Mouse (Mus musculus) heart, embryonic 14.5 days (tissue): ENCODE results near the gene D630003M21Rik. TPM values are rescaled to one million over a fixed set of nuclear protein-coding genes. Genes with fewer than 3 reads are reported as not detected.

Experiments
- ATAC-seq: fragments of 200-750 bp; cut with Nextera tagmentation; 2 replicates; pipeline ENCODE4 v1.8.0; 2017; ENCODE audit warnings: low read depth, moderate TSS enrichment; ENCODE audit not compliant: insufficient number of reproducible peaks, insufficient read depth, low FRiP score
- H3K27ac ChIP-seq, 2 experiments: fragments of 200-500 bp in 1 of 2; fragments of 300-500 bp in 1 of 2; sonication (generic) in 1 of 2; replicated peaks in 1 of 2; 2 replicates each; pipeline ENCODE4 v1.5.1; 2012 to 2014; ENCODE audit warnings: low read depth in 2 of 2, low read length in 2 of 2, control low read depth in 1 of 2, mild to moderate bottlenecking in 1 of 2, mixed read lengths in 1 of 2; ENCODE audit not compliant: control insufficient read depth in 1 of 2, insufficient read depth in 1 of 2
- H3K27me3 ChIP-seq: fragments of 300-500 bp; sonication (generic); 2 replicates; pipeline ENCODE4 v1.6.1; 2014; ENCODE audit warnings: mild to moderate bottlenecking, low read length, control low read depth; ENCODE audit not compliant: control insufficient read depth, insufficient read depth
- H3K36me3 ChIP-seq: fragments of 300-500 bp; sonication (generic); 2 replicates; pipeline ENCODE4 v1.6.1; 2014; ENCODE audit warnings: mild to moderate bottlenecking, control low read depth, low read length, mixed read lengths; ENCODE audit not compliant: control insufficient read depth, insufficient read depth
- H3K4me1 ChIP-seq, 2 experiments: fragments of 200-500 bp in 1 of 2; fragments of 300-500 bp in 1 of 2; sonication (generic) in 1 of 2; 2 replicates each; pipeline ENCODE4 v1.6.1; 2012 to 2014; ENCODE audit warnings: low read length in 2 of 2, control low read depth in 1 of 2, mixed read lengths in 1 of 2; ENCODE audit not compliant: control insufficient read depth in 2 of 2, insufficient read depth in 2 of 2
- H3K4me2 ChIP-seq: fragments of 300-500 bp; sonication (generic); 2 replicates; pipeline ENCODE4 v1.6.1; 2014; ENCODE audit warnings: mild to moderate bottlenecking, low read length
- H3K4me3 ChIP-seq, 2 experiments: fragments of 200-500 bp in 1 of 2; fragments of 300-500 bp in 1 of 2; sonication (generic) in 1 of 2; 2 replicates each; pipeline ENCODE4 v1.5.1; 2012 to 2014; ENCODE audit warnings: low read length in 2 of 2, mild to moderate bottlenecking in 2 of 2, control low read depth in 1 of 2, low read depth in 1 of 2, moderate library complexity in 1 of 2; ENCODE audit not compliant: control insufficient read depth in 1 of 2, insufficient read depth in 1 of 2
- H3K9ac ChIP-seq: fragments of 300-500 bp; sonication (generic); 2 replicates; pipeline ENCODE4 v1.6.1; 2014; ENCODE audit warnings: mild to moderate bottlenecking, low read length
- H3K9me3 ChIP-seq: fragments of 300-500 bp; sonication (generic); 2 replicates; pipeline ENCODE4 v1.6.1; 2016; ENCODE audit warnings: low read length, control low read depth; ENCODE audit not compliant: control insufficient read depth
- whole genome bisulfite sequencing: fragments of 180-500 bp; shearing (Covaris S2); extraction: QIAGEN DNeasy Blood & Tissue Kit; methylation state at CpG from one replicate; pipeline ENCODE4 v1.1.7; 2014; 5-methylcytosine and 5-hydroxymethylcytosine counted together
- polyA plus RNA-seq: library from polyadenylated mRNA; unstranded; fragments of >200 nt; fragmentation: Nextera tagmentation; extraction: Ambion mirVana; gene quantifications from 2 replicates; pipeline ENCODE4 v1.2.1, GENCODE M21; 2014

The D630003M21Rik gene
- polyA plus RNA-seq, 1 experiment from 2014 or later = 1.3 TPM

DNA sequence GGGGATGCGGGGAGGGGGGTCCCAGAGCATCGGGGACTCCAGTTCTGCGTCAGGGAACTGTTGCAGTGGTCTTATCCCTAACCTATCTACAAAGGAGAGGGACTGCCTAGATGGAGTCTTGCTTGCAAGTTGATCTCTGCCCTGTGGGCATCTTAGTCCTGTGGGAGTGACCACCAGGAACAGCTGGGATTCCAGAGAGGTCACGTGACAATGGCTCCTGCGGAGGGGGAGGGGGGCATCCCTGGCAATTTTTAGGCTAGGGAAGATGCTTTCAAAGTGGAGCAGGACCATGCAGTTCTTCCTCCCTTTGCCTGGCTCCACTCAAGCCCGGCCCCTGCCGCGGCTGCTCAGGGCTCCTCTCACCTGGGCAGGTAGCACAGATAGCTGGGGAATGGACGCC is 19.2 kb downstream of the D630003M21Rik start:
- Histone ChIP-seq H3K4me2 (no peak overlapping the region), H3K9ac (no peak overlapping the region), H3K4me1 (peaks cover 2 to 16% of the 10 kb centered on the region in 2 experiments; a peak in 3 of 4 replicates), H3K4me3 (no peak overlapping the region), H3K36me3 (no peaks in the 10 kb centered on the region), H3K27me3 (no peaks in the 10 kb centered on the region), H3K9me3 (no peaks in the 10 kb centered on the region), H3K27ac (no peak overlapping the region)
- WGBS = 48% methylated on average over 9 of the region's 9 CpGs
- no peak for ATAC-seq

DNA sequence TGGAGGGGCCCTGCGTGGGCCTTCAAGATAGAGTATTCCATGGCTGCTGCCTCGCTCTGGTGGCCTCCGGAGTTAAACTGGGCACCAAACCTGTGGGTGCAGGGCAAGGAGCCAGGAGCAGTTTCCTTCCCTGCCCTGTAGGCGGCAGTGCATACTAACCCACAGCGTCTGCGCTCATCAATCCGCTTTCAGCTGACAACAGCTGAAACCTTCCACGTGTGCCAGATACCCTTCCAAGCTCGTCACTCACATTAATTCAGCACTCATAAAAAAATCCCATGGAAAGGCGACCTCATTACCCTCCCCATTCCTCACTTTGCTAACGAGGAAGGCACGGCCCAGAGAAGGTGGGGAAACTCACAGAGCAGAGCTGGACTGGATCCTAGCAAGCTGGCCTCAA is 21.2 kb downstream of the D630003M21Rik start:
- ATAC-seq = no peak
- no peak overlapping the region for H3K27ac ChIP-seq
- 8% methylated on average over 12 of the region's 12 CpGs for WGBS
- peaks cover 2 to 16% of the 10 kb centered on the region in 2 experiments; a peak in 3 of 4 replicates for H3K4me1 ChIP-seq
- no peaks in the 10 kb centered on the region for H3K36me3 ChIP-seq
- H3K4me3 ChIP-seq = no peak overlapping the region
- H3K9me3 ChIP-seq = no peaks in the 10 kb centered on the region
- H3K4me2 ChIP-seq = no peak overlapping the region
- H3K27me3 ChIP-seq = no peaks in the 10 kb centered on the region
- H3K9ac ChIP-seq = no peak overlapping the region

DNA sequence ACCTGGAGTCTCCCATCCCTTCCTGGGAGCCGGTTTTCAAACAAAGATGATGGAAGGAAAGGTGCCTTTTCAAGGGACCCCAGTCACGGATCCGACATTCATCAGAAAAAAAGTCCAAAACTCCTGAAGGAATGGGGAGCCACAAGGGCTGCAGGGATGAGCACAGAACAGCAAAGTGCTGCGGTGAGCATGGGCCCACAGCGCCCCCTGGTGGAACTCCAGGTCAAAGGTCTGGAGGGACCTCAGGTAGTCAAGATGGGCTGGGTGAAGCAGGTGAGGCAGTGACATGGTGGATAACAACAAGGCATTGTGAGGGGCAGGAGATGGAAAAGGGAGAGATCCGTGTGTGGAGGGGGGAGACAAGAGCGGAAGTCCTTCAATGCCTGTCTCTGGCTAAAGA is 24.9 kb downstream of the D630003M21Rik start:
- Histone ChIP-seq H3K4me2 (no peak overlapping the region), H3K4me3 (no peak overlapping the region), H3K4me1 (0 out of 4 replicates have a peak, but pooled peaks cover 0 to 2% of the 10 kb centered on the region in 2 experiments), H3K36me3 (no peaks in the 10 kb centered on the region), H3K9me3 (no peaks in the 10 kb centered on the region), H3K27ac (no peak overlapping the region), H3K27me3 (no peaks in the 10 kb centered on the region), H3K9ac (no peak overlapping the region)
- WGBS = 4% methylated on average over 7 of the region's 7 CpGs
- ATAC-seq = no peak

DNA sequence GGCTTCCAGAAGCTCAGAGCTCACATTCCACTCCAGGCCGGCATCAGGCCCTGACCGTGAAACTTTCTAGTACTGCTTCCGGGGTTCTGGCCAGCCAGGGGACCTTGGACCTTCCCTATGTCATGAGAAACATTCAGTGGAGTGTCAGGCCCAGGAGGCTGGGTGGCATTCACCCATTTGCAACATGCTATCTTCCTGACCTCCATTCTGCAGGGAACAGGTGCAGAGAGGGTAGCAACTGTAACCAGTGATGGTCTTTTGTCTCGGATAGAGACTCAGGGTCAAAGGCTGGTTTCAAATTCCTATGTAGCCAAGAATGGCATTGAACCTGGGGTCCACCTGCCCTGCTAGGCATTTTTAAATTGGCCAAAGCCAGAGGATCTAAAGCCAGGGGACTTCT is 25.3 kb downstream of the D630003M21Rik start:
- no peak for ATAC-seq
- H3K27ac ChIP-seq = no peak overlapping the region
- H3K36me3 ChIP-seq = no peaks in the 10 kb centered on the region
- 0 out of 4 replicates have a peak, but pooled peaks cover 0 to 2% of the 10 kb centered on the region in 2 experiments for H3K4me1 ChIP-seq
- no peak overlapping the region for H3K4me2 ChIP-seq
- no peaks in the 10 kb centered on the region for H3K9me3 ChIP-seq
- 79% methylated on average over 4 of the region's 4 CpGs for WGBS
- H3K9ac ChIP-seq = no peak overlapping the region
- no peaks in the 10 kb centered on the region for H3K27me3 ChIP-seq
- no peak overlapping the region for H3K4me3 ChIP-seq

DNA sequence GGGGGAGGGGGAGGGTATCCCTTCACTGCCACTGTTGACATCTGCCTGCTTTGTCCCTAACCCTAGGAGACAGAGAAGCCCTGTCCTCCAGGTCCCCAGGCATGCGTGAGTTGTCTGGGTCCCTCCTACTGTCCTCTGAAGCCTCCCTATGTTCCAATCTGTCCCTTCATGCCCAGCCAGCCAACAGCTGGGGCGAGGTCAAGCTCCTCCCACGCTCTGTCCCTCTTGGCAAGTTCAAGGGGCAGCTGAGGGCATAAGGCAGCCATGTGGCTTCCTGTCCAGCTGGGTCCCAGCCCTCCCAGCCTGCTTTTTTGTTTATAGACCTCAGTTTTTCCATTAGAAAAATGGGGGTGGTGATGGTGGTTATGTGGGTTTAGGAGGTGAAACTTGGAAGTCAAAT is 29.7 kb downstream of the D630003M21Rik start:
- ATAC-seq = no peak
- H3K9ac ChIP-seq = no peak overlapping the region
- H3K27ac ChIP-seq = no peak overlapping the region
- no peak overlapping the region for H3K4me2 ChIP-seq
- no peak overlapping the region for H3K4me3 ChIP-seq
- H3K36me3 ChIP-seq = no peaks in the 10 kb centered on the region
- no peaks in the 10 kb centered on the region for H3K9me3 ChIP-seq
- no peaks in the 10 kb centered on the region for H3K27me3 ChIP-seq
- H3K4me1 ChIP-seq = no peaks in the 10 kb centered on the region
- WGBS = 67% methylated on average over 3 of the region's 3 CpGs

DNA sequence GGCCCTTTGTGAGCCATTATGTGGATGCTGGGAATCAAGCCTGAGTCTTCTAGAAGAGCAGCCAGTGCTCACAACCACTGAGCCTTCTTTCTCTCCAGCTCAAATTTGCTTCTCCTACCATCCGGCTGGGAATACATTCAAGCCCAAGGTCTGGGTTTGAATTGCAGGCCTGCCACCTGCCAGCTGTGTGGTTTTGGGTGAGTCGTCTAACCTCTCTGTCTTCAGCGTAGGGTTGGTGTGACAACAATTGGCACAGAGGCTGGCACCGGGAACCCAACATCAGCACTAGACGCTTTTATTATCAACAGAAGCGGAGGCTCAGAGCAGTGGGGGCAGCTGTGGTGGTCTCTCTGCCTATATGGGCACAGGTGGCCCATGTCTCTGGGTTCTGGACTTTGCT is 30.2 kb downstream of the D630003M21Rik start:
- no peak overlapping the region for H3K4me2 ChIP-seq
- WGBS = 84% methylated on average over 6 of the region's 6 CpGs
- no peak for ATAC-seq
- no peak overlapping the region for H3K9ac ChIP-seq
- H3K4me3 ChIP-seq = no peak overlapping the region
- no peaks in the 10 kb centered on the region for H3K9me3 ChIP-seq
- no peaks in the 10 kb centered on the region for H3K4me1 ChIP-seq
- no peak overlapping the region for H3K27ac ChIP-seq
- no peaks in the 10 kb centered on the region for H3K36me3 ChIP-seq
- no peaks in the 10 kb centered on the region for H3K27me3 ChIP-seq

DNA sequence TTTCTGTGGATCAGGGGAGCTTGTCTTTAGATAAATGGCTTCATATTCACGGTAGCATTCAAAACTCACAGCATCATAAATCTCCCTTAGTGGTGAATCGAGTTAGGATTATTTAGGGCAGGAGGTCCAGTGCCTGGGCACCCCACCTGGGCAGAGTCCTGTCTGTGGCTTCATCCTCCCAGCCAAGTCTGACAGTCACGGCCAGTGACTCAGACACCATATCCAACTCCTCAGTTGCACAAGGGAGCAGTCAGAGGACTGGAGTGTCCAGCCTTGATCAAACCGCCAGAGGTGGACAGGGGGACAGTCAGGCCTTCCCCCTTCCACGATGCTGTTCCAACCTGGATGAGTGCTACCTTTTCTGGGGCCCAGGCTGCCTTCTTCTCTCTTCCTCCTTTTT is 31.1 kb downstream of the D630003M21Rik start:
- Histone ChIP-seq H3K4me1 (no peaks in the 10 kb centered on the region), H3K36me3 (no peaks in the 10 kb centered on the region), H3K27ac (no peak overlapping the region), H3K27me3 (no peaks in the 10 kb centered on the region), H3K4me2 (no peak overlapping the region), H3K4me3 (no peak overlapping the region), H3K9ac (no peak overlapping the region), H3K9me3 (no peaks in the 10 kb centered on the region)
- WGBS = 74% methylated on average over 5 of the region's 5 CpGs
- no peak for ATAC-seq

DNA sequence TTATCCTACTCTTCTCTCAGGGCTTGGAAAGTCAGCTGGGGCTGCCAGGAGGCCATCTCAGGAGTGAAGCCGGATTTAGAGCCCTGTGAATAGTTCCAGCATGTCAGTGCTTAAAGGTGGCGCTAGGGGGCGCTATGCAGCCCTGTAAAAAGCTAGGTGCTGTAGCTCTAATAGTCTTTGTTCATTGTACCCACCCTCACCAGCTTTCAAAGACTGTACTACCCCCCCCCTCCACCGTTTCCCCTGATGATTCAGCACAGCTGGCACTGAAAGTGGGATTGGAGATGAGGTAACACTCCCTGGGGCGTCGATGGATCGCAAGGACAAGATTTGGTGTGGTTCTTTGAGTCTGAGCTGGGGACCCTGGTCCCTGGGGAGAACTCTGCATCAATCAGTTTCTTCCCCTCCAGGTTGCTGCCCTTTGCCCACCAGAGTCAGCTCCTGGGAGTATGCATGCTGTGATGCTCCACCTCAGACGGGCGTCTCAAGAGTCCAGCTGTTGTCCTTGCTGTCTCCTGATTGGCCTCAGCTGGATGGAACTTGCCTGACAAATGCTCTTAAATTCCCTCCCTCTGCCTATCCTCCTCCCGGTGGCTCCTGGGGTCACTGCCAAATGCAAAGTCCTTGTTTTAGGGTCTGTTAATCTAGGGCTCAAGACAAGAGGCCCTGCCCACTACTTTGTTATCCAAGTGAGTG is 33.9 kb downstream of the D630003M21Rik start:
- WGBS = 32% methylated on average over 10 of the region's 10 CpGs
- no peak overlapping the region for H3K27ac ChIP-seq

More for the DNA sequence above, 33.9 kb downstream of the D630003M21Rik start:
- Histone ChIP-seq H3K27me3 (no peaks in the 10 kb centered on the region), H3K4me1 (peaks cover 2 to 7% of the 10 kb centered on the region in 2 experiments; a peak in 2 of 4 replicates), H3K9ac (no peak overlapping the region), H3K4me3 (no peak overlapping the region), H3K36me3 (no peaks in the 10 kb centered on the region), H3K9me3 (no peaks in the 10 kb centered on the region), H3K4me2 (no peak overlapping the region)
- ATAC-seq = no peak
